Mouse (Mus musculus) neural tube, embryonic 12.5 days (tissue): Measurements from ENCODE around the gene H3f3b. TPM values are rescaled to one million over a fixed set of nuclear protein-coding genes. Genes with fewer than 3 reads are reported as not detected.
A peak's percentile ranks its signal among the peaks of the same experiment; 100 is the strongest.

Experiments used
- ATAC-seq: fragments of 200-750 bp; cut with Nextera tagmentation; 2 replicates; pipeline ENCODE4 v1.8.0; 2017; ENCODE audit warnings: low read depth, mild to moderate bottlenecking, moderate TSS enrichment, moderate library complexity; ENCODE audit not compliant: low FRiP score
- H3K27ac ChIP-seq: fragments of 300-500 bp; sonication (generic); 2 replicates; pipeline ENCODE4 v1.5.1; 2016
- H3K27me3 ChIP-seq: fragments of 300-500 bp; sonication (generic); replicated peaks from 2 replicates; pipeline ENCODE4 v1.6.1; 2016; ENCODE audit warnings: mild to moderate bottlenecking
- H3K36me3 ChIP-seq: fragments of 300-500 bp; sonication (generic); 2 replicates; pipeline ENCODE4 v1.6.1; 2016; ENCODE audit warnings: mild to moderate bottlenecking
- H3K4me1 ChIP-seq: fragments of 300-500 bp; sonication (generic); 2 replicates; pipeline ENCODE4 v1.6.1; 2016
- H3K4me2 ChIP-seq: fragments of 300-500 bp; sonication (generic); replicated peaks from 2 replicates; pipeline ENCODE4 v1.6.1; 2016; ENCODE audit warnings: mild to moderate bottlenecking
- H3K4me3 ChIP-seq: fragments of 300-500 bp; sonication (generic); 2 replicates; pipeline ENCODE4 v1.5.1; 2016
- H3K9ac ChIP-seq: fragments of 300-500 bp; sonication (generic); 2 replicates; pipeline ENCODE4 v1.6.1; 2016; ENCODE audit warnings: mild to moderate bottlenecking
- H3K9me3 ChIP-seq: fragments of 300-500 bp; sonication (generic); 2 replicates; pipeline ENCODE4 v1.6.1; 2016; ENCODE audit warnings: mild to moderate bottlenecking
- WGBS: fragments of 180-500 bp; shearing (Covaris S2); methylation state at CpG from one replicate; pipeline ENCODE4 v1.1.7; 2016; 5-methylcytosine and 5-hydroxymethylcytosine counted together
- polyA plus RNA-seq: library from polyadenylated mRNA; unstranded; fragments of >200 nt; fragmentation: Nextera tagmentation; extraction: Ambion mirVana; gene quantifications from 2 replicates; pipeline ENCODE4 v1.2.1, GENCODE M21; 2016

The H3f3b gene
- polyA plus RNA-seq, 1 experiment from 2014 or later: 2,115 TPM

DNA sequence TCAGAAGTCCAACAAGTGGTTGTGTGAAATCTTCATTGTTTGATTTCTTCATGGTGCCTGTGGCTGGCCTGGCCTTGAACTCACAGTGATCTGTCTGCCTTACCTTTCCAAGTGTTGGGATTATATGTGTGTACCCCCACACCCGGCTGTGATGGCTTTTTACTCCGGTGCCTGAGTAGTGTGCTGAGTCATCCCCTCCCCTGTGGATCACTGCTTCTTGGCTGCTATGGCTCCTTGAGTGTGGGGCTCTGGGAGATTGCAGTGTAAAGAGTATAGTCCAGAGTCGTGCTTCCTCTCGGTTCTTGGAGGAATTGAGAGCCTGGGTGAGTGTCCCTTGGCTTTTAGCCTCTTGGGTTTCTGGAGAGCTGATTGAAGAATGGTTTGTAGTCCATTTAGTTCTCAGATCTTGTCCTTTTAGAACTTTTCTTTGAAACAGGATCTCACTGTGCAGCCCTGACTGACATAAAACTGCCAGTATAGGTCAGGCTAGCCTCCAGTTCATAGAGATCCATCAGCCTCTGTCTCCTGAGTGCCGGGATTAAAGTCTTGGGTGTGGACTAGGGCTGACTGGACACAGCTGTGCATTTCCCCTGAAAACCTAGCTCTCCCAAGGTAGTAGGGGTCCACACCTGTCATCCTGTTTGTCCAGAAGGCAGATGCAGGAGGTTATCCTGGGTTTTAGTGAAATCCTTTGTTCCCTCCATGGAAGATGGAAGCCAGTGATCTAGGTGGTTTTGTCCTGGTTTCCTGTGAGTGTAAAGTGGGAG, 14.8 kb upstream of the H3f3b start:
- WGBS: 91% methylated on average over 5 of the region's 5 CpGs
- Histone ChIP-seq H3K4me3 (no peak overlapping the region), H3K4me1 (no peaks in the 10 kb centered on the region), H3K4me2 (no peak overlapping the region), H3K9me3 (no peaks in the 10 kb centered on the region), H3K9ac (no peak overlapping the region), H3K27me3 (no peaks in the 10 kb centered on the region), H3K36me3 (peaks cover 55% of the 10 kb centered on the region), H3K27ac (no peak overlapping the region)
- no peak for ATAC-seq

DNA sequence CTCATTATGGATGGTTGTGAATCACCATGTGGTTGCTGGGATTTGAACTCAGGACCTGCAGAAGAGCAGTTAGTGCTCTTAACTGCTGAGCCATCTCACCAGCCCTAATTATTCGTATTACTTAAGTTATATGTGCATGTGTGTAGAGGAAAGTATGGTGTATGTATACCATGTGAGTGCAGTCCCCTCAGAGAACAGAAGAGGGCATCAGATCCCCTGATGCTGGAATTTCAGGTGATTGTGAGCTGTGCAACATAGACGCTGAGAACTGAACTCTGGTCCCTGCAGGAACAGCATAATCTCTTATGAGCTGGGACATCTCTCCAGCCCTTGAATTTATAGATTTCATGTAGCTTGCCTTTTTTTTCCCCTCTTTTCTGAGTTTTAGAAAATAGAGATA, 14.1 kb upstream of the H3f3b start:
- Histone ChIP-seq H3K9ac (no peak overlapping the region), H3K9me3 (no peaks in the 10 kb centered on the region), H3K36me3 (peaks cover 48% of the 10 kb centered on the region), H3K27ac (no peak overlapping the region), H3K4me1 (no peaks in the 10 kb centered on the region), H3K4me2 (no peak overlapping the region), H3K27me3 (no peaks in the 10 kb centered on the region), H3K4me3 (no peak overlapping the region)
- ATAC-seq: no peak
- 98% methylated on average over 2 of the region's 2 CpGs for WGBS

DNA sequence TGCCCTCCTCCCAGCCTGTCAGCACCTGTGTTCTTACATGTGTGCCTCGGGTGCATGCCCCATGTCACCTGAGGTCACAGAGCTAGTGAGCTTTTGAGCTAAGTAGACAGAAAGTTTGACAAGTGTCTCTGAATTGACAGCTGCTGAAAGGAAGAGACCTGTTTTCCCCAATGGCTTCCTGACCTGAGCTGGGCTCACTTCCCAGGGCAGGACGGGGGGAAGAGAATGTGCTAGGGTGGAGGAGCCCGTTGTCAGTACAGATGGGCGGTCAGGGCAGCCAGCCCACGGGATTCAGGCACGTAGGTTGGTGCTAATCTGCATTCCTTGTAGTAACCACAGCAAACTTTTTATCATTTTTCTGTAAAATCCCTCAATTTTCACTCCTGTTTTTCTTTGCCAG, 12.8 kb upstream of the H3f3b start:
- Histone ChIP-seq H3K27me3 (no peaks in the 10 kb centered on the region), H3K4me3 (no peak overlapping the region), H3K9ac (no peak overlapping the region), H3K4me2 (no peak overlapping the region), H3K36me3 (peaks cover 39% of the 10 kb centered on the region), H3K4me1 (no peaks in the 10 kb centered on the region), H3K9me3 (no peaks in the 10 kb centered on the region), H3K27ac (no peak overlapping the region)
- 98% methylated on average over 6 of the region's 6 CpGs for WGBS
- ATAC-seq: no peak

DNA sequence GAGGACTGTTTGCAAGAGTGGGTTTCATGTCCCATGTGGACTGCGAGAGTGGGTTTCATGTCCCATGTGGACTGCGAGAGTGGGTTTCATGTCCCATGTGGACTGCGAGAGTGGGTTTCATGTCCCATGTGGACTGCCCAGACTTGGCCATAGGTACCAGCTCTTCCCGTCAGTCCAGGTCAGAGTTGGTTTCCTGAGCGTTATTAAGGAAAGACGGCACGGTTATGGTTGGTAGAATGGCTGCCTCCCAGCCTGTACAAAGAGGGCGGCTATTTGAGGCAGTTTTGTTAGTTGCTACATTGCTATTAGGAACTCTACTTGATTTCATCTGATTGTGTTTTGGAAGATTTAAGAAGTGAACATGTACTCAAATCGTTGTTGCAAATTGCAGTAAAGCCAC, 10.1 kb upstream of the H3f3b start:
- ATAC-seq: no peak
- 0 out of 2 replicates have a peak, but pooled peaks cover under 1% of the 10 kb centered on the region for H3K4me1 ChIP-seq
- H3K9ac ChIP-seq: no peak overlapping the region

DNA sequence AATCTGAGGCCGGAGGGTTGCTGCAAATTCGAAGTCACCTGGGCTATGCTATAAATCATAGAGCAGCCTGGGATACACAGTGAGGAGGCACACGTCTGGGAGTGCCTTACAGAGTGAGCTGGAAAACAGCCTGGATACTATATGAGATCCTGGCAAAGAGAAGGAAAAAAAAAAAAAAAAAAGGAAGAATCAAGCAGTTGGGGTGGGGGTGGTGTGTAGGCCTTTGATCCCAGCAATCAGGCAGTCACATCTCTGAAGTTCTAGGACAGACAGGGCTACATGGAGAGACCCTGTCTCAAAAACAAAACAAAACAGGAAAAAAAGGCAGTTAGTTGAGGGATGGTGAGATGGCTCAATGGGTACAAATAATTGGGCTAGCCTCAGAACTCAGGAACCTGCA, 8.9 kb upstream of the H3f3b start:
- Histone ChIP-seq H3K4me3 (no peak overlapping the region), H3K27me3 (no peaks in the 10 kb centered on the region), H3K4me2 (no peak overlapping the region), H3K9me3 (no peaks in the 10 kb centered on the region), H3K4me1 (peaks cover 6% of the 10 kb centered on the region), H3K36me3 (peaks cover 25% of the 10 kb centered on the region), H3K27ac (no peak overlapping the region), H3K9ac (no peak overlapping the region)
- no peak for ATAC-seq
- WGBS: 84% methylated on average over 3 of the region's 3 CpGs

More for the DNA sequence above, 10.1 kb upstream of the H3f3b start:
- Histone ChIP-seq H3K27me3 (no peaks in the 10 kb centered on the region), H3K27ac (no peak overlapping the region), H3K9me3 (no peaks in the 10 kb centered on the region), H3K4me3 (no peak overlapping the region), H3K36me3 (peaks cover 29% of the 10 kb centered on the region), H3K4me2 (no peak overlapping the region)
- WGBS: 95% methylated on average over 9 of the region's 9 CpGs

DNA sequence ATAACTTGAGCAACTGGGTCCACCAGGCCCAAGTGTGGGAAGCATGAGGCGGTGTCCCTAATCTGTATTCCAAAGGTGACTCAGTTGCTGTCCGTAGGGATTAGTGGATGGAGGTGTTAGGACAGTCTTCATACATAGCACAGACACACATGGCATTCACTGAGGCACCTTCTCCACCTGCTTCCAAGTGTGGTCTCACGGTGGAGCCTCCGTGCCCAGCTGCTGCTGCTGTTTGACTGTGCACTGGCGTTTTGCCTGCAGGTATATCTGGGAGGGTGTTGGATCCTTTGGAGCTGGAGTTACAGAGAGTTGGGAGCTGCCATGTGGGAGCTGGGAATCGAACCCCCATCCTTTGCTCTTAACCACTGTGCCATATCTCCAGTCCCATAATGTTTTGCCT, 6.8 kb upstream of the H3f3b start:
- WGBS: 98% methylated on average over 6 of the region's 6 CpGs

DNA sequence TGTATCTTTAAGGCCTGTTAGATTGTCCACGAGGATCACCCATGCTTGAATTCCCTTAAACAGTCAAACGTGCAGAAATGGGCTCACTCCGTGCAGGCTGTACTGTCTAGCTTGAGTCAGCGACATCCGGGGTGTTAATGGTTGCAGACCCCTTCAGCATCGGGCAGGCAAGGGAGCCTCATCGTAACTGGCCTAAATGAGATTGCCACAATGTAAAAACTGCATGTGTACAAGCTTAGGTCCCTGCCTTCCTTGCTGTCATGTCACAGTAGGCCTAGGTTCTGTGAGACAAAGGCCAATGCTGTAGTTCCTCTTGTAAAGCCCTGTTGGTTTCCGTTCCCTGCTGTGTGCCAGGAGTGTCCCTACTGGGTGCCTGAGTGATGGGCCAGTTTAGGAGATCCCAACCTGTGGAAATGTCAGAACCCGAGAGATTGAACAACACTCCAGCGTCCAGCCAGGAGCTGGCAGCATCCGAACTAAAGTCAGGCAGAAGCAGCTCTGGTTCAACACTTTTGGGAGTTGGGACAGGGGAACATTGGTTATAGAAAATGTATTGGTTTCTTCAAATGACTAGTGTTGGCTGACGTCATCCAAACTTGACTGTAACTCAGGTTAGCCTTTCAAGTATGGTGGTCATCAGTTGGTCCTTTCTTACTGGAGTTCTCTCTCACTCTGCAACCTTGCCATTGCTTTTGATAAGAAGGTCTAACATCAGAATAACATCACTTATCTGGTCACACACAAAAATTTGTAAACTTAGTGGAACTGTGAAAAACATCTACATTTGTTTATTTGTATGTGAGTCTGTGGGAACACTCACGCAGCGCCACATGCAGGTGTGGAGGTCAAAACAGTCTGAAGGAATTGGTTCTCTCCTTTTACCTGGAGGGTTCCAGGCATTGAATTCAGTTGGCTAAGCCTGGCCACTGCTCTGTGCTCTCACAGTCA, 3.4 kb upstream of the H3f3b start:
- Histone ChIP-seq H3K9me3 (no peaks in the 10 kb centered on the region), H3K27me3 (no peaks in the 10 kb centered on the region), H3K27ac (peak overlapping the region; percentile 94), H3K4me1 (peaks cover 13% of the 10 kb centered on the region), H3K36me3 (no peaks in the 10 kb centered on the region; the same call in 1 of the 2 replicates), H3K4me3 (peak overlapping the region; percentile 68), H3K9ac (peak overlapping the region; percentile 91), H3K4me2 (peak overlapping the region; percentile 88)
- WGBS: 28% methylated on average over 14 of the region's 14 CpGs
- peak; percentile 45 for ATAC-seq

More for the DNA sequence above, 6.8 kb upstream of the H3f3b start:
- Histone ChIP-seq H3K36me3 (peaks cover 11% of the 10 kb centered on the region), H3K4me1 (peaks cover 13% of the 10 kb centered on the region), H3K9ac (no peak overlapping the region), H3K27me3 (no peaks in the 10 kb centered on the region), H3K4me3 (no peak overlapping the region), H3K4me2 (no peak overlapping the region), H3K9me3 (no peaks in the 10 kb centered on the region), H3K27ac (no peak overlapping the region)
- ATAC-seq: no peak

DNA sequence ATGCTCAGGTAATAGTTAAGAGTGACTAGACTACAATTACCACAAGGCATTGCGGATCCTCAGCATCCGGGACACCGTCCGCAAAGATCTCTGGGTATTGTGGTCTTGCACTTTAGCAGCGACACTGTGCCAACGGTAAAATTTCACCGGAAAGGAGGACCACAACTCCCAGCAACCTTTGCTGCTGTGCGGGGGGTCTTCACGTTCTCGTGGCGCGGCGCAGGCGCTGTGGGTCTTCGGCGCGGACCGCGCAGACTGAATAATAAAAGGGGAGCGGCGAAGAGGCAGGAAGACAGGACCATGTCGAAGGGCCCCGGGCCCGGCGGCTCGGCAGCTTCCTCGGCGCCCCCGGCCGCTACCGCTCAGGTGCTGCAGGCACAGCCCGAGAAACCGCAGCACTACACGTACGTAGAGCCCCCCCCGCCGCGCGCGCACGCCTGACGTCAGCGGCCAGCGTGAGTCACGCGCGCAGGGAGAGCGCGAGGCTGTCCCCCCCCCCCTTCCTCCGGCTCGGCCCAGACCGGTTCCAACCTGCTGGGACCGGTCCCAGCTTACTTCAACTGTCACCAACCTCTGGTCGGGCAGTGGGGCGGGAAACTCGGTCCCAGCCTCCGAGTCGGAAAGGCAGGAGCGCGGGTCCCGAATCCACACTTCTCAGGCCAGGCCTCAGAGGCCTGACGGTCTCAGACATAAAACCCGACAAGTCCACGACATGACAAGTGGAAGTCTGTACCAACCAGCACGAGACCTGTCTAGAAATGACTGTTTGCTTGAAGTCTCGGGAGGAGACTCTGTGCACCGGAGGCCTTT, 2.5 kb upstream of the H3f3b start, which contains the start of gene Unk:
TSS of gene Unk (plus strand) at position 235 of the 810 bp plus-strand sequence.
- H3K9ac ChIP-seq: peak within 1 kb of the TSS; percentile 91
- H3K4me1 ChIP-seq: peaks cover 13% of the 10 kb centered on the region
- no peaks in the 10 kb centered on the region for H3K27me3 ChIP-seq
- peak within 1 kb of the TSS; percentile 88 for H3K4me2 ChIP-seq
- H3K36me3 ChIP-seq: no peaks in the 10 kb centered on the region; the same call in 1 of the 2 replicates
- no peaks in the 10 kb centered on the region for H3K9me3 ChIP-seq
- H3K27ac ChIP-seq: peak within 1 kb of the TSS; percentile 94
- peak; percentile 96 for ATAC-seq
- 1% methylated on average over 67 of the region's 67 CpGs for WGBS
- H3K4me3 ChIP-seq: peak within 1 kb of the TSS; percentile 68

DNA sequence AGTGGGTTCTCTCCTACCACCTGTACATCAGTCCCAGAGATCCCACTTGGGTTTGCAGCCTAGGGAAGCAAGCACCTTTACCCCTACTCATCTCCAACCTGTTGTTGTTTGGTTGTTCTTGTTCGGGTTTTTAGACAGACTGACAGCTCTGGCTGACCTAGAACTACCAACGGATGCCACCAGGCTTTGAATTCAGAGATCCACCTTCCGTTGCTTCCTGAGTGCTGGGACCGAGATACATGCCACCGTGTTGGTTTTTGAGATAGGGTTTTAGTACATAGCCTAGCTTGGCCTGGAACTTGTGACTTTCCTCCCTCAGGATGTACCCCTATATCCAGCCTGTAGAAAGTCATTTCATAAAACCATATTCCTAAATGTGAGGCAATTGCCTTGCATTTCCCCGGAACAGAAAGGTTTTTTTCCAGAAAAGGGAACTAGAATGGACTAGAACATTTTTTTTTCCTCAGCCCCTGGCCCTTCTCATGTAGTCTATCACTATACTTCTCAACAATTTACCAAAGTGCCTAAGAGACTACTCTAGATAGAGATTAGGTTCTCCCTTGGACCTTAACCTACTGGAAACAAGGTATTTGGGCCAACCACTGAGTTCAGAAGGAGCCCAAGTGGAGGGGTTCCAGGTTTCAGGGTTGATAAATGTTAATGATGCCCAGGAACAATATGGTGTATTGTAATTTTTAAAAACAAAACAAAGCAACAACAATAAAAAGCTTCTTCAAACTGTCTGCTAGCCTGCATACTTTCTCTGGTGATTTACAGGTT, 1.5 kb upstream of the H3f3b start:
- 82% methylated on average over 6 of the region's 6 CpGs for WGBS
- Histone ChIP-seq H3K4me1 (peaks cover 13% of the 10 kb centered on the region), H3K4me3 (peak overlapping the region; percentile 30), H3K27me3 (no peaks in the 10 kb centered on the region), H3K4me2 (peak overlapping the region; percentile 88), H3K9ac (0 out of 2 replicates have a peak overlapping the region, but pooled peaks have one; percentile 35), H3K27ac (no peak overlapping the region), H3K9me3 (no peaks in the 10 kb centered on the region), H3K36me3 (no peaks in the 10 kb centered on the region)
- no peak for ATAC-seq

DNA sequence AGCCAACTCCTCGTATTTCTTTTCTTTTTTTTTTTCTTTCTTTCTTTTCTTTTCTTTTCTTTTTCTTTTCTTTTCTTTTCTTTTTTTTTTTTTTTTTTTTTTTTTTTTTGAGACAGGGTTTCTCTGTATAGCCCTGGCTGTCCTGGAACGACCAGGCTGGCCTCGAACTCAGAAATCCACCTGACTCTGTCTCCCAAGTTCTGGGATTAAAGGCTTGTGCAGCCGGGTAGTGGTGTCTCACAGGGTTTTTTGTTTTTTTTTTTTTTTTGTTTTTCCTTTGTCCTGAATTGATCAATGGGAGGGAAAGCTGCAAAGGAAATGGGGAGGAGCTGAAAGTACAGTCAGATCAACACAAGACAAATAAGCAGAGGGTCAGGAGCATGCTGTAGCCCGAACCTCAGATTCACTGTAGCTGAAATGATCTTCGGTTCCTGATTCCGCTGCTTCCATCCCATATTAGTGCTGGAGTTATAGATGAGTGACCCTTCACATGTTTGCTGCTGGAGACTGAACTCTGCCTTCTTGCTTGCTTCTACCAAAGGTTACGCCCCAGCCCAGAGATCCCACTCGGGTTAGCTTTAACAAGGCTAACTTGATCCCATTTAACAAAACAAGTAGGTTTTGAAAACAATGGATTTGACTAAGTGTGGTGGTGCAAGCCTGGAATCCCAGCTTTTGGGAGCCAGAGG, 559 bp upstream of the H3f3b start:
- Histone ChIP-seq H3K36me3 (no peaks in the 10 kb centered on the region), H3K4me1 (peaks cover 13% of the 10 kb centered on the region)

More for the DNA sequence above, 559 bp upstream of the H3f3b start:
- ATAC-seq: no peak
- Histone ChIP-seq H3K4me3 (no peak overlapping the region), H3K9ac (no peak overlapping the region), H3K4me2 (no peak overlapping the region), H3K9me3 (no peaks in the 10 kb centered on the region), H3K27ac (no peak overlapping the region), H3K27me3 (no peaks in the 10 kb centered on the region)
- 90% methylated on average over 9 of the region's 9 CpGs for WGBS
